Mouse (Mus musculus) E14TG2a.4 (cell line): Measurements from ENCODE around the gene Zc3h7a.

ENCODE experiments used
- CTCF ChIP-seq: conservative IDR thresholded peaks from 2 replicates; pipeline ENCODE4 v1.5.1; 2014; ENCODE audit warnings: low read length
- NANOG ChIP-seq: IDR thresholded peaks from 2 replicates; pipeline ENCODE4 v1.6.1; 2014; ENCODE audit warnings: borderline replicate concordance, low read length, mixed read lengths

GRCm38 (mm10) chr16:11176208-11176883 is at the start of gene Zc3h7a:
- no peak for TF ChIP-seq CTCF
- TF ChIP-seq NANOG = no peak
